Mouse (Mus musculus): ENCODE measurements around the gene Ciapin1.

GRCm38 (mm10) chr8:94801293-94802095, 36.7 kb downstream of the Ciapin1 start:
- TF ChIP-seq CTCF (IDR thresholded peaks at IDR 0.05; ENCODE audit: extremely low read depth, insufficient read length, insufficient replicate concordance, low read depth, low read length) (peak; percentile 47; the same call in 1 of the 2 replicates), POLR2A (IDR thresholded peaks at IDR 0.05; ENCODE audit: low read depth, low read length) (no peak)
